Mouse (Mus musculus): ENCODE measurements at regions not wholly inside any gene's neighbourhood (a gene's known extent, or its start where the extent isn't known, plus 50 kb on each side); places are given as distances from the start of the nearest gene placed in this dataset.
"Not testable (repeated sequence)": the region's sequence is repeated elsewhere in the genome, so short reads cannot be mapped to it uniquely, and the experiment has no call there.

DNA sequence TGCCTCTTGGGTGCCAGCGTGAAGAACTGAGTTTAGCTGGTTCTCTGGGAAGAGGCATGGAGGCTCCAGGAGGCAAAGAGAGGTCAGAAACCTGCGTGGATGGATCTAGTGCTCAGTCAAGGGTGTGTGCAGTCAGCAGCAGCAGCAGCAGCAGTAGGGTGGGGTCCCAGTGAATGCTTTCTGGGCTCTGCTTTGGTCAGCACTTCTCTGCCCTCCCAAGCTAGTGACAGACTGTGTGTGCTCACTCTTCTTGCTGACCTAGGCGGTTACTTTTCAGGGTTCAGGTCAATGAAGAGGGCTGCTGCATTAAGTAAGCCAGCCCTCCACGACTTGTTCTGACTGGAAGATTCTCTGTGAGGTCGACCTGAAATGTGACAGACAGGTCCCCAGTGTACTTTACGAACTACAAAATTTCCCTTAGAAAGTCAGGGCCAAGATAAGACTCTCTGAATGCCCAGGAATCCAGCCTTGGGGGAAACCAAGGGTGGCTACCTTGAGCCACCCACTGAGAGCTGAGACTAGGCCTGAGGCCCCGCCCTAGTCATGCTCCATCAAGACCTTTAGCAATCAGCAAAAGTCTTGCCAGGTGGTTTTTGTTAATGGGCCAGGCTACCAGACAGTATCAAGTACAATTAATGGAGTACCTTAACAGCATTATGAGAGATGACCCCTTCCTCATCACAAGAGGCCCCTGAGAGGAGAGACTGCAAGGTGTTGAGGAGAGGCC, 114.9 kb upstream of the Lemd2 start:
- no peak for DNase-seq (ENCODE audit: low spot score in 2 of 2)

DNA sequence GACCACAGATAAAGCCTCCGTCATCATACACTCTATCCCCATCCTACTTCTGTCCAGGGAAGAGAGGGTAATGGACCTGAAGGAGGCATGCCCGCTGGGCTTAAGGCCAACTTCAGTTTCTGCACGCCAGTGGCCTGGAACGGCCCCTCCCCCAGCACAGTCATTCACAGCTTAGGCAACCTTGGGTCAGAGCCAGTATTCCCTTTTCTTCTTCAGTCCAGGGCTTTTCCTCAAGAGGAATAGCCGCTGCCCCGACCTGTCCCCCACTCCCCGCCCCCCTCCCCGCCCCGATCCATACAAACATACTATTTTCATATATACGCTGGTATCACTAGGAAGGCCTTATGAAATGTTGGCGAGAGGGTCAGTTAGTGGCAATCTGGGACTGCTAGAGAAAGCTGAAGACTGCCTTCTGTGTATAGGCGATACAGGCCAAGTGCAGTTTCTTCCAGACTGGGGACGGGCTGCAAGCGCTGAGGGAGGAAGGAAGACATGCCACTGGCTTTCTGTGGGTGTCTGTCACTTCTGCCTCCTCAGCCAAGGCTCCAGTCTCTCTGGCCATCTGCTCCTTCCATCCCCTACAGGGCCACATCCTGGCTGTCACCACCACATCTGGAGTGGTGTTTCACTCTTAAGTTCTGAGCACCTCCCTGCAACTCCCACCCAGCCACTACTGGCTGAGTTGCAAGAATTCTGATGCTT, 113.5 kb upstream of the Lemd2 start:
- DNase-seq (ENCODE audit: low spot score in 2 of 2): peak; percentile 68 to 77

DNA sequence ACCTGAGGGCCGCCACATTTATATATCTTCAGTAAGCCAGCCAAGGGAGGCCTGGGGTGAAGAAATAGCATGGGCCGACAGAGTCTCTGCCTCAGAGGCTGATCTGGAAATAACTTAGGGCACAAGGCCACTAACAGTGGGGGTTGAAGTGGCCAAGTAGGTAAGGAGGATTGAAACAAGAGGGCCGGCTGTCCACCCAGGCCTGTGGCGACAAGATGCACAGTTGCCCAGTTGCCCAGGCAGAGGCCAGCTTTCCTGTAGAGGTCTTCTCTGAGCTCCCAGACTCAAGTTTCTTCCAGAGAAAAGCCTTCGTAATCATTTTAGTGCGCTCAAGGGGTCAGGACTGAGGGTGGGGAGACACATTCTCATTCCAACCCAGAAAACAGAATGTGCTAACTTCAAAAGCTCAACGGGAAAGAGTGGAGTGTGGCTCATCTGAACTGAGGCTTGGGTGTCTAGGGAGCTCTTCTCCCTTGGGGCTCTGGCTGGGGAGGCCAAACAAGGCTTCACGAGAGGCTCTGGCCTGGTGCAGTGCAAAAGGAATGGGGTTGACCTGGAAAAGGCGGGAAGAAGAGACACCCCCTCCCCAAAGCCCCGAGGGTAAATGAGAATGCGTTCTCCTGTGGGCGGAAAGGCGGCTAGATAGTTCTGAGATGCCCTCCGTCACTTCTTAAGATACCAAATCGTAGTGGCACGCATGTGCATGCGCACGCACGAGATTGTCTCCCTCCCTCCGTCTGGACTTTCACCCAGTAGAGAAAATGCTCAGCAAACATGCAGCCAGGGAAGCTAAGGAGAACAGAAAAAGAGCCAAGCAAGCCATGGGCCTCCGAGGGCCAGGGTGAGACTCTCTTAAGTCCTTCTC, 112.7 kb upstream of the Lemd2 start:
- peak; percentile 27 to 38 for DNase-seq (ENCODE audit: low spot score in 2 of 2)

DNA sequence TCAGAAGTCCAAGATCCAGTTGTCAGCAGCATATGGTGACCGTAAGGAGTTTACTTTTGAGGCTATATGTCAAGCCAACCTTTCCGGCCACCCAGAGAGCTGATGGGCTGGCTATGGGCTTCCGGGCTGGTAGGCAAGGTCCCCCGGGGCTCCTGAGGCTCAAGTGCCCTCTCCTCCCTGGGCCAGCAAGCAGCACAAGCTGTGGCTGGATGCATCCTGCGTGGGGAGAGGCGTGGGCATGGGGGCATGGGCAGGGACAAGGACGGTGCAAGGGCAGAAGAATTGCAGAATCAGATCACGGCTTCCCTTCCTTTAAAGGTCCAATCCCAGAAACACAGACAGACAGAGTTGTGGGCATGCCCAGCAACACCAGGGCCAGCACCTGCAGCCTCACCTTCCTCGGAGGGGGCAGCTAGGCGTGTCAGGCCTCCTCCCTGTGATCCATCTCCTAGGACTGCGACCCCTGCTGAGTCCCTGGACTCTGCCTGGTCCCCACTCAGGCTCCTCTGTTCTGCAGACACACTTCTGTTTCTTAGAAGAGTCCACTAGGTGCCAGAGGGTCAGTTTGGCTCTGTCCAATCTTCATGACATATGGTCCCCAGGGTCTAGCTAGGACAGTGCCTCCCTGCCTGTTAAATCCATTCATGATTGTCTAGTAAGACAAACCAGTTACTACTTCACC, 111.8 kb upstream of the Lemd2 start:
- no peak for DNase-seq (ENCODE audit: low spot score in 2 of 2)

DNA sequence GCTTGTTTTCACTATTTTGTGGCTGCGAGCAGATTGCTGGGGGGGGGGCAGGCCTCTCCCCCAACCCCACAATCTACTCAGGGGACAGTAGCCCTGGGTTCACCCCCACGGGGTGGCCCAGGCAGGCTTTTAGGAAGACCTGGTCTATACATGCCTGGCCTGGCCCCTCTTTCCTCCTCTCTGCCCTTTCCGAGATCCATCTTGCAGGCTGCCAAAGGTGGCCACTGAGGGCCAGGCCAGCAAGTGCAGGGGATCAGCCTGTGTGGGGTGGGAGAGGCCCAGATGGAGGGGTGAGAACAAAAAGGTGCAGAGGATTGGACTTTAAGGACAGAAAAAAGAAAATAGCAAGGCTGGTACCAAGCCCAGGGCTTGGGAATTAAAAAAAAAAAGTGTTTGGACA, 111.2 kb upstream of the Lemd2 start:
- no peak for DNase-seq (ENCODE audit: low spot score in 2 of 2)

DNA sequence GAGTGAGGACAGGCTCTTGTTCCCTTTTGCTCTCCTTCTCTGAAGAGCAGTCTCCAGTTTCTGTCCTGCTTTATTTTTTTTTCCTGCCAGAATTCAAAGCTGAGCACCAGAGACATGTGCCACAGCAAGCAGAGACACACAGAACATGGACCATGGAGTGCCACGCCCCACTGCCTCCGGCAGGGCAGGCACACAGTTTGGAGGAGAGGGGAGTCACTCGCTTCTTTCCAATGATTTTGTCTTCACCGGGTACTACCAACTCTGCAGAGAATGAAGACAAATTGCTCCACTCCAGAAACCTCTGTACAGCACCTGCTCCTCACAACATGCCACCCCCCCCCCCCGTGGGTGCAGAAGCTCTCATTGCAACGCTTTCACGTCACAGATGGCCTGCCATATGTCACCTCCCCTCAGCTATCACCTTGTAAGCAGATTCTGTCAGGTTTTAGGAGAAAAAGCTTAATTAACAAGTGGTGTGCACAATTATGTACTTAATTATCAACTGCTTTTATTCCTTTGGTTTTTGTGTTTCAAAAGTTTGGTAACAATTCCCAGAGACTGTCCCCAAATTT, 110.6 kb upstream of the Lemd2 start:
- DNase-seq (ENCODE audit: low spot score in 2 of 2): no peak

DNA sequence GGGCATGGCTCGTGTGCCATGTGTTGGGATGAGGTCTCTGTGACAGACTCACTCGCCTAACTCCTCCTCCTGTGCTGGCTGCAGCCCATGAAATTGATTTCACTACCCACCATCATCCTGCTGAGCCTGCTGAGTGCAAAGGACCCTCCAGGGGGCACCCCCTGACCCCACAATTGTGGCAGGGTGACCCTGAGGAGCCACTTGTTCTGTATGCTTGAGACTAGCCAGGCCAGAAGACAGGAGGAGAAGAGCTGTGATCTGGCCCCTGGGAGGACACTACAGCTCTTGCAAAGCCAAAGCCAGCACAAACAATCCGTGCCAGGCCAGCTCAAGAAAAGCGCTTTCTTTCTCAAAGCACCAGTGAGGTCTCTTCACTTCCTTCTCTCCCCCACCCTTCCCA, 104.7 kb upstream of the Lemd2 start:
- no peak for DNase-seq (ENCODE audit: low spot score in 2 of 2)

DNA sequence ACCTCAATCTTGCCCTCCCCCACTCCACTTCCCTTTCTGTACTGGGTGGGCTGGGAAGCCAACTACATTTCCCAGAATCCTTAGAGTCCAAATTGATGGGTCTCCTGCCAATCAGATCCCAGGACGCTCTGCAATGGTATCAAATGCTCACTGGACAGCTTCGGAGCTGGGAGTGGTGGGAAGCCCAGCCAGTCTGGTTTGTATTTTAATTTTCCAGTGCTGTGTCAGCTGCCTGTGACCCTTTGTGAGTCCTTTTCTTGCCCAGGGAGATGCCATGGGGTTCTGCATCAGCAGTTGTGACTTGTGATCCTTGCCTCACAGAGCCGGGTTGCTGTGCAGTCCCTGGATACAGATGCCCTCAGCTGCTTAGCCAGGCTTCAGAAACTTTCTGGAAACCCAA, 100.6 kb upstream of the Lemd2 start:
- no peak for DNase-seq (ENCODE audit: low spot score in 2 of 2)

DNA sequence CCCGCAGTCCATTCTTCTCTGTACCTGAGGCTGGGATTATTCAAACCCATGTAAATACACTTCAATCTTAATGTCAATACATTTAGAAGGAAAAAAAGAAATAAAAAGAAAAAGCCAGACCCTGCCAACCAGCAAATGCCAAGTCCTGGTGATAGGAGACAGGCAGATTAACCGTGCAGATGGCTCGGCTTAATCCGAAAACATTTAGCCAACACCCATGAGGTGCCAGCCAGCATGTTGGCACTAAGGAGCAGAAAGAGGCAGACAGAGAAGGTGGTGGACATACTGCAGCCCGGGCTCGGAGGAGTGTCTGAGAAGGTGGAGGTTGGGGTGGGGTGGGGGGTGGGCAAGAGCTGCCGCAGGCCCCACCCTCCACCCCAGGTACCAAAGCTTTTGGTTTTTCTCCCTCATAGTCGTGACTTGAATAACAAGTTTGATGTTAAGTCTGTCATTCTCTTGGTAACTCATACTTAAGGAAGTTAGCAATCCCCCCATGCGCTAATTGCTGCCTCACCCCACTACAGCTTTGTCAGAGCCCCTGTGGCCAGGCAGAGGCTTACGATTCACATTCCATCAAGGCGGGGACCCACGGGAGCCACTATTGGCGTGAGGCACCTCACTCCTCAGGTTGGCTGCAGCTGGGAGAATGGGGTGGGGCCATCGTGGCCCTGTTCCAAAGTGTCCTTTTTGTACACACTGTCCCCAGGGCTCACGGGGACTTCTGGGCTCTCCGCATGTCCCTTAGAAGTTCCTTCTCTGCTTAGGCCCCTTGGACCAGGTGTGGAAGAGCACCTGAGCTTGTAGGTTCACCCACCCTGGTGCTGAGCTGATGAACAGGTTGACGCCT, 99.6 kb upstream of the Lemd2 start:
- no peak for DNase-seq (ENCODE audit: low spot score in 2 of 2)

DNA sequence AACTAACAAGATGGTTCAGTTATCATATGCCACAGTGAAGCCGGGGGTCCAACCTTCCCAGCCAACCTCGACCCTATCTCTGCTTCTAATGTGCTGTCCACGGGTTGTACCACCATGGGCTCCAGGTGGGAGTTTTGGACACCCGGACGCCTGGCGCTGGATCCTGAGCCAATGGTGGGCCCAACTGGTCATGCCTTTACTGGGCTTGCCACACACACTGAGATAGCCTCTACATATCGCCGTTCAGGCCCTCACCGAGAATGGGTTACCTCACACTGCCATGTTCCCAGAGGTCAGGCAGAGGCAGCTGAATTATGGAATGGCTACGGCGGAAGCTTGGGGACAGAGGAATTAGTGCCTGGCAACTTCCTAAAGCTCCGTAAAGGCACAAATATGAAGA, 98.8 kb upstream of the Lemd2 start:
- DNase-seq (ENCODE audit: low spot score in 2 of 2): no peak

DNA sequence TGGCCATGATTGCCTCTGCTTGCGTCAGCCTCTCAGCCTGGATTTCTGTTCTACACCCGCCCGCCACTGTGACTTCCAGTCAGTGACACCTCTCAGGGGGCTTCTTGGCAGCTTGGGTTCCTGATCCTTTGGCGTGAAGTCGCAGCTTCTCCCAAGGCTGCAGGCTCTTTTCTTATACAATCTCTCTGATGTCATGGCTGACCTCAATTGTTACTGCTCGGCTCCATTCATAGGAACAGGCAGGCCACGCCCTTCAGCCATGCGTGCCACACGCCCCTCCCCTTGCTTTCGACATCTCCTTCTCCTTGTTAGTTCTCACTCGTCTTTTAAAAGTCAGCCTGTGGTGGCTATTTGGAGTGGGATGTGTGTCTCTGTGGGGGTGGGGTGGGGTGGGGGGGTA, 97.1 kb upstream of the Lemd2 start:
- DNase-seq (ENCODE audit: low spot score in 2 of 2): no peak

DNA sequence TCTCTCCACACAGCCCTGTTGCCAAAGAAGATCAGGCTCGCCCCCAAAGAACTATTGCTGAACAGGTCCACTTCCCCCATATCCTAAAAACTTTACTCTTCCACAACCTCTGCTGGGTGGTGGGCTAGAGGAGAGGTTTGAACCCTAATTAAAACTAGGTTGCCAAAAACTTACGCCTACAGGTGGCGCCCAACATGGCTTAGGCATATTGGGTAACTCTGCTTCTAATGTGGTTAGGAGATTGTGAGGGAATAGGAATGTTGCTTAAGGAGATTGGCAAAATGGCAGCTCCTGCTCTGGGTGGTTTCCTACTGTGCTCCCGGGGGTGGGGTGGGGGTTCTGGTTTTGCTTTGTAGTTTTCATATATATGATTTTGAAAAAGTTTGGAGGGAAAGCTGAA, 95.0 kb upstream of the Lemd2 start:
- no peak for DNase-seq (ENCODE audit: low spot score in 2 of 2)

DNA sequence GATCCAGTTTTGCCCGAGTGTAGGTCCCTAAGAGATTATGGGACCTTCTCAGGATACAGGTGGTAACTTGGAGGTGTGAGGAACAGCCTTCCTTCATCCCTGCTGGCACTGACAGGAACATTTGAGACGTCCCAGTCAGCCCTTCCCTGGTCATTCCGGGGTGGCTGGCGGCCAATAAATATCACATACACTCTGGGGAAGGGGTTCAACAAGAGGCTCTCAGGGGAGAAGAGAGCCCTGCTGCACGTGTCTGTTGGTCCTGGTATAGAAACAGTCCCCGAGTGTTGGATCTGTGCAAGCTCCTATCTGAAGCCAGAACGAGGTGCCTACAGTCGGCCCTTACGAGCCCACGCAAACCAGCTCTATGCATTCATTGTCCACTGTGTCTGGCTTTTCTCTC, 94.1 kb upstream of the Lemd2 start:
- no peak for DNase-seq (ENCODE audit: low spot score in 2 of 2)

DNA sequence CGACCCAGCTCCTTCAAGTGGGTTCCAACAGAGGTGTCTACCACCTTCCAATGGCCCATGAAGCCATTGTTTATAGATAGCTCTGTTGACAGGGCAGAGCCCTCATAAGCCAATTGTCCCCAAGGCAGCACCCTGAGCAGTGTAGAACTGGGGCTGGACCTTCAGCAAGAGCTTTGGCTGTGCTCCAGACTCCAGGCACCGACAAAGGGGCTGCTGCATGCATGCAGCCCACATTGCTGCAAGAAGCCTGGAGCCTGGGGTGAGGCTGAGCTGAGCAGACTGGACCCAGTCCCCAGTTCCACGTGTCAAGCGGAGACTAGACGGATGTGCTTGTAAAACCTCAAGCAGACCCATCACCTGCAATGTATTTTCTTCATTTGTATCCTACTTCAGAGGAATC, 91.9 kb upstream of the Lemd2 start:
- no peak for DNase-seq (ENCODE audit: low spot score in 2 of 2)

DNA sequence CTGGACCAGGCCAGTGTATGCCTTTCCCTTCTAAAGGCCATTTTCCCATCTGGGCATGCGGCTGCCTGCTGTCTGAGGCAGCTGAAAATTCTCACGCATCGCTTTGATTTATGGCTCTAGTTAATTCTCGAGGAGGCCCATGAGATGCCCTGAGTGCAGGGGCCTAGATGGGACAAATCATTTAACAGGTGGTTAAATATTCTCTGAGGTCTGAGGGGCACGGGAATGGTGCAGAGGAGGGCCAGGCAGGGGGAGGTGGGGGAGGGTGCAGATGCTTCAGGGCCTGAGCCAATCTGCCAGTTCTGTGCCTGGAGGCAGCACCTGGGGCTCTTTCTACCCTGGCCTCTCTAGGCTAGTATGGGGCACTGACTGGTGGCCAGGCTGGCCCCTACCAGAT, 89.9 kb upstream of the Lemd2 start:
- DNase-seq (ENCODE audit: low spot score in 2 of 2): no peak

DNA sequence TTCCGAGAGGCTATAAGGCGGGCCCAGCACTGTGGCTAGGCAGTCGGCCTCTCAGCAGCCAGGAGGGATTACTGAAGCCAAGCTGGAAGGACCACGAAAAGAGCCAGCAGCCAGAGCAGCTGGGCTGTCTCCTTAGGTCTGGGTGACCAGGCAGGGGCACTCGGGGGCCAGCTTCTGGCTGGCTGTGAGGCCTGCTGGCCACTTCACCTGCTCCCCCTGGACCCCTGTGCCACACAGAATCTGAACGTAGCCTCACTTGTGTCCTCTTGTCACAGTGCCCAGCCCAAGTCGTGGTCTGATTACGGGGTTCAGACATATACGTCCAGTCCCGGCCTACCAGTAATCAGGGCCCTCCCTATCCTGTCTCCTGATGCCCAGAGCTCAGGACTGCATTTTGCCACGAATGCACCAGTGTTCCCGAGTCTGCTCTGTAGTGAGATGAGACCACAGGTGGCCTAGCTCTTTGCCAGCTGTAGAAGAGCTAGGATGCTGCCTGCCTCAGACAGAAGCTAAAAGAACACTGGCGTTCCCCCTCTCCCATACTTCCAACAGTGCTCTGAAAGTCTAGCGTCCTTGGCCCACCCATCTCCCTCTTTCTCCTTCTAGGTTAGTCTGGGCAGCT, 89.4 kb upstream of the Lemd2 start:
- no peak for DNase-seq (ENCODE audit: low spot score in 2 of 2)

DNA sequence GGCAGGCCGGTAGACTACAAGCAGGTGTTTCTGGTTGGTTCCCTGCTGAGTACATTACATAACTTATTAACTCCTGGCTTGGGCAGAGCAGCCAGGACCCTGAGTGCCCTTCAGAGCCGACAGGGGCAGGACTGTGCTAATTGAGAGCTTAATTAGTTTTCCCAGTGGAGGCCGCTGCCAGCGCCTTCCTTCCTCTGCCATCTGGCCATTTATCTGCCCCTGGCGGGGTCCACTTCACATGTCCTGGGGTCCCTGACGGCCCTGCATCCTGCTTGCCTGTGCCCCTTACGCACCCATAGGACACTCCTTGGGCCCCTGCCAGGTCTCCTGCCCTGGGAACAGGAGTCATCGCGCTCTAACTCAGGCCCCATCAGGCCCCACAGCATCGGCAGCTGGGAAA, 87.4 kb upstream of the Lemd2 start:
- DNase-seq (ENCODE audit: low spot score in 2 of 2): no peak

DNA sequence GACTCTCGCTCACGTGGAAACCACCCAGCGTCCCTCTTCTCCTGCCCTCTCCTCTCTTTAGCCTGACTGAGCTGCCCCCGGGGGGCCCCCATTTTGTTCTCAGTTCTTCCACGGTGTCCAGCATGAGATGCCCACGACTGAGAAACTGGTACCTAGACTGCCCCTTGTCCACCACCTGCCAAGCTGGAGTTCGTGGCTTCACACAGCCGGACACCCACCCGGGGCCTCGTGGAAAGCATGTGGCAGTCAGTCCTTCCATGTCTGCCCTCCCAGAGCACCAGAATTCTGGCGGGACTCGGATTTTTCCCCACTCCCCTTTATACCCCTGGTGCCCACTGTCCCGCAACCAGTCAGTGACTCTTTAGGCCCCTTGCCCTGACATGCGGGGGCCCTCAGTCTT, 86.9 kb upstream of the Lemd2 start:
- no peak for DNase-seq (ENCODE audit: low spot score in 2 of 2)

DNA sequence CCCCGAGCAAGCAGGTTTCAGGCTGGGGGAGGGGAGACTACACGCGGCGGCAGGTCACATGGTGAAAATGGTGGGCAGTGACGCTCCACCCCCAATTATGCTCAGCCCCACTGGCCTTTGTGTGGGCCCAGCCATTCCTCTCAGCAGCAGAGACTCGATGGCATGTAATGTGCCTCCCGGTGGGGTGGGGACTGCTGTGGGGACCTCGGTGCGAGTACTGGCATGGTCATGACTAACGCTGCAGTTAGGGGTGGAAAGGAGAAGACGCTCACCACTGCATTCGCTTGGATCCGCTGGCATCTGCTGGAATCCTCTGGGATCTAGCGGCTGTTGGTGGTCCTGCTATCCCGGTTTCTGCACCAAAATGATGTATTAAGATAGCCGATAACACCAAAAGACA, 86.0 kb upstream of the Lemd2 start:
- DNase-seq (ENCODE audit: low spot score in 2 of 2): no peak

DNA sequence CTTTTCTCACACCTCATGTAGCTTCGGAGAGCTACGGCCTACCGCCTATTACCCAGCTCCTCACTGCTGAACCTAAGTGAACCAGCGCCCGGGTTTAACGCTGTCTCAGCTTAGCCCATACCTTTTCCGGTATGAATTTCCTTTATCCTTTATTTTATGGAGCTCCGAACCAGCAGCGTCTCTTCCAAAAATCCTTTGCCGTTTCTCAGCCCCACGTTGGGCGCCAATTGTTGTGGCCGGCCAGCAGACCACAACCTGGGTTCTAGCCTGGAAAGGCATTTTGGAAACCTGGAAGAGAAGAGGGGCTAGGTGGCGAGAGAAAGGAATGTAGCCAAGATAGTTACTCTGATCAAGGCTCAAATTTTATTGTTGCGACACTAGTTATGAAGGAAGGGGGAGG, 85.5 kb upstream of the Lemd2 start:
- DNase-seq (ENCODE audit: low spot score in 2 of 2): not testable (repeated sequence)

Measured in heart, adult 9 months (tissue).